Mouse (Mus musculus) c-Kit-positive CD71-negative TER-119-negative erythroid progenitor cells, embryonic 14.5 days (primary cell): ENCODE measurements around the gene Mtch1.
A peak's percentile ranks its signal among the peaks of the same experiment; 100 is the strongest.
"Not testable (repeated sequence)": the region's sequence is repeated elsewhere in the genome, so short reads cannot be mapped to it uniquely, and the experiment has no call there.

ENCODE experiments used
- DNase-seq: peaks from one replicate; pipeline ENCODE4 v3.0.0-alpha.2; 2013; ENCODE audit warnings: low read depth

Gene Mtch1

GRCm38 (mm10) chr17:29361982-29362691, 14.4 kb upstream of the Mtch1 start:
- peak; percentile 57 for DNase-seq

GRCm38 (mm10) chr17:29360761-29361221, 13.1 kb upstream of the Mtch1 start, which contains the start of gene Fgd2:
Gene Fgd2 (plus strand): TSS chr17:29360914.
- peak; percentile 50 for DNase-seq

- no peak for DNase-seq
Observed at GRCm38 (mm10) chr17:29358928-29359327, 11.2 kb upstream of the Mtch1 start.

GRCm38 (mm10) chr17:29356882-29357281, 9.1 kb upstream of the Mtch1 start:
- DNase-seq = no peak

- no peak for DNase-seq
Observed at GRCm38 (mm10) chr17:29356479-29356856, 8.7 kb upstream of the Mtch1 start.

GRCm38 (mm10) chr17:29355841-29356478, 8.2 kb upstream of the Mtch1 start:
- no peak for DNase-seq

GRCm38 (mm10) chr17:29355461-29355840, 7.7 kb upstream of the Mtch1 start:
- no peak for DNase-seq

GRCm38 (mm10) chr17:29351056-29351455, 3.3 kb upstream of the Mtch1 start:
- DNase-seq = not testable (repeated sequence)

GRCm38 (mm10) chr17:29348996-29349395, 1.3 kb upstream of the Mtch1 start:
- no peak for DNase-seq

GRCm38 (mm10) chr17:29347126-29347644, 549 bp downstream of the Mtch1 start:
- no peak for DNase-seq

GRCm38 (mm10) chr17:29346496-29347125, 1.1 kb downstream of the Mtch1 start:
- no peak for DNase-seq

GRCm38 (mm10) chr17:29345272-29345671, 2.5 kb downstream of the Mtch1 start:
- DNase-seq = no peak

- DNase-seq = no peak
Observed at GRCm38 (mm10) chr17:29343241-29343640, 4.5 kb downstream of the Mtch1 start.

- DNase-seq = no peak
Observed at GRCm38 (mm10) chr17:29342010-29342910, 5.5 kb downstream of the Mtch1 start.

GRCm38 (mm10) chr17:29341591-29342003, 6.1 kb downstream of the Mtch1 start:
- no peak for DNase-seq

- DNase-seq = no peak
Observed at GRCm38 (mm10) chr17:29340406-29341261, 7.1 kb downstream of the Mtch1 start.

GRCm38 (mm10) chr17:29339170-29339768, 8.5 kb downstream of the Mtch1 start:
- no peak for DNase-seq

GRCm38 (mm10) chr17:29337979-29338823, 9.5 kb downstream of the Mtch1 start:
- no peak for DNase-seq

GRCm38 (mm10) chr17:29336266-29336990, 11.3 kb downstream of the Mtch1 start:
- DNase-seq = no peak
